Mouse (Mus musculus): ENCODE measurements around the gene Hist1h4h.

Gene Hist1h4h

GRCm38 (mm10) chr13:23530901-23531875 lies at the start of gene Hist1h4h:
Hist1h4h (plus strand) TSS chr13:23531050.
- DNase-seq = peak; percentile 95 to 98

- DNase-seq = no peak
Measured at GRCm38 (mm10) chr13:23483153-23483552, 47.7 kb upstream of the Hist1h4h start.

GRCm38 (mm10) chr13:23485271-23485670 lies 45.6 kb upstream of the Hist1h4h start:
- no peak for DNase-seq

- peak; percentile 62 to 65 for DNase-seq
Measured at GRCm38 (mm10) chr13:23488400-23489322, 42.2 kb upstream of the Hist1h4h start, which contains the start of gene Btn2a2. Btn2a2 (minus strand) TSS chr13:23488857.

GRCm38 (mm10) chr13:23490863-23491262 lies 40.0 kb upstream of the Hist1h4h start:
- DNase-seq = no peak

GRCm38 (mm10) chr13:23491263-23491662 lies 39.6 kb upstream of the Hist1h4h start:
- DNase-seq = no peak

- no peak for DNase-seq
Measured at GRCm38 (mm10) chr13:23491990-23492389, 38.9 kb upstream of the Hist1h4h start.

- no peak for DNase-seq
Measured at GRCm38 (mm10) chr13:23495526-23495925, 35.3 kb upstream of the Hist1h4h start.

- no peak for DNase-seq
Measured at GRCm38 (mm10) chr13:23497656-23498321, 33.1 kb upstream of the Hist1h4h start.

- DNase-seq = no peak
Measured at GRCm38 (mm10) chr13:23498653-23499052, 32.2 kb upstream of the Hist1h4h start.

GRCm38 (mm10) chr13:23499943-23500342 lies 30.9 kb upstream of the Hist1h4h start:
- no peak for DNase-seq

GRCm38 (mm10) chr13:23500424-23501200 lies 30.2 kb upstream of the Hist1h4h start:
- peak in 1 of 2 experiments; percentile 34 for DNase-seq

- no peak for DNase-seq
Measured at GRCm38 (mm10) chr13:23501511-23501910, 29.3 kb upstream of the Hist1h4h start.

GRCm38 (mm10) chr13:23502031-23502567 lies 28.8 kb upstream of the Hist1h4h start:
- no peak for DNase-seq

GRCm38 (mm10) chr13:23502916-23503315 lies 27.9 kb upstream of the Hist1h4h start:
- DNase-seq = no peak

- peak in 1 of 2 experiments; percentile 39 for DNase-seq
Measured at GRCm38 (mm10) chr13:23503797-23504196, 27.1 kb upstream of the Hist1h4h start.

GRCm38 (mm10) chr13:23505662-23506345 lies 25.0 kb upstream of the Hist1h4h start:
- no peak for DNase-seq

GRCm38 (mm10) chr13:23506351-23506750 lies 24.5 kb upstream of the Hist1h4h start:
- DNase-seq = peak in 1 of 2 experiments; percentile 6

GRCm38 (mm10) chr13:23506819-23507515 lies 23.9 kb upstream of the Hist1h4h start:
- DNase-seq = no peak

GRCm38 (mm10) chr13:23510127-23510526 lies 20.7 kb upstream of the Hist1h4h start:
- no peak for DNase-seq

Measured in kidney, postnatal 36 days (tissue).